Mouse (Mus musculus) effector memory CD4-positive, alpha-beta T cell, adult 5 months (primary cell): Measurements from ENCODE around the gene Tnfrsf18. TPM values are rescaled to one million over a fixed set of nuclear protein-coding genes. Genes with fewer than 3 reads are reported as not detected.

Experiments
- polyA plus RNA-seq: library from polyadenylated mRNA; unstranded; fragments of 100-300 nt; shearing (Covaris generic); gene quantifications from one replicate; pipeline ENCODE4 v1.2.1, GENCODE M21; 2017

Gene Tnfrsf18
- polyA plus RNA-seq = 435 TPM

GRCm38 (mm10) chr4:156026013-156026412, at the start of gene Tnfrsf18:
Gene Tnfrsf18 (plus strand): TSS chr4:156026164.

DNA sequence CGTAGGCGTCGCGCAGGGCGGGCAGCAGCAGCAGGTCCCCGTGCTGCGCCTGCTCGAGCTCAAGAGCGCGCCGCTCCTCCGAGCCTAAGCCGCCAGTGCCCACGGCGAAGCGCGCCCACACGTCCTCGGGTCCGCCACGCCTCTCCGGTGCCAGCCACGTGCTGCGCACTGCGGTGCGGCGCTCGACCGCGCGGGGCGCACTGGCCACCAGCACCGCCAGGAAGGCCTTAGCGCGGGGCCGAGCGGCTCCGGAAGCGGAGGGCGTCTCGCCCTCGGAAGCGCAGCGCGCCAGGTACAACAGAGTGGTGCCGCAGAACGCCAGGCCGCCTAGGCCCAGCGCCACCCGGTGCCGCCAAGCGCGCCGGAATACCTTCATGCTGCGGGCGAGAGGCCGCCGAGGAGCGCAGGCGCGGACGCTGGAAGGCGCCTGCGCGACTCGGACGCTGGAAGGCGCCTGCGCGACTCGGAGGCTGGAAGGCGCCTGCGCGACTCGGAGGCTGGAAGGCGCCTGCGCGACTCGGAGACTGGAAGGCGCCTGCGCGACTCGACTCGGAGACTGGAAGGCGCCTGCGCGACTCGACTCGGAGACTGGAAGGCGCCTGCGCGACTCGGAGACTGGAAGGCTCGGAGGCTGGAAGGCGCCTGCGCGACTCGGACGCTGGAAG, 33.6 kb upstream of the Tnfrsf18 start, which contains the start of the genes B3galt6 and Sdf4:
TSS of gene B3galt6 (minus strand) at position 409 of the 665 bp plus-strand sequence.
TSS of gene Sdf4 (plus strand) at position 632 of the 665 bp plus-strand sequence.

DNA sequence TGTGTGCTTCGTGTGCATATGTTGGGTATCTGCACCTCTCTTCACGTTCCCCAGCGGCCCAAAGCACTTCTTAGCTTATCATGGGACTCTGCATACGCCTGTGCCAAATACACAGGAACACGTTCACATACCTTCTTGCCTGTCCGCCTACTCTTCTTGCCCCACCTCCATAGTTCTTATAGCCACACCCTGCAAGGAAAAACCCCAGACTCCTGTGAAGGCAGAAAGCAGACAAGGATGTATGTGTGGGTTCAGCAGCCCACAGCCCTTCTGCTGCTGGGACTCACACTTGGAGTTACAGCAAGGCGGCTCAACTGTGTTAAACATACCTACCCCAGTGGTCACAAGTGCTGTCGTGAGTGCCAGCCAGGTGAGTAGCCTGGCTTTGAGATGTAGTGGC, 12.3 kb upstream of the Tnfrsf18 start, which contains the start of gene Tnfrsf4:
TSS of gene Tnfrsf4 (plus strand) at position 207 of the 400 bp plus-strand sequence.

GRCm38 (mm10) chr4:156059261-156059660, 33.3 kb downstream of the Tnfrsf18 start, which contains the start of gene Ttll10:
Gene Ttll10 (minus strand): TSS chr4:156059414.

Other genes with a start within 250 kb of the Tnfrsf18 start
- gene Tmem88b, start 240.3 kb upstream of the Tnfrsf18 start, polyA plus RNA-seq = not detected
- gene Ankrd65, start 235.7 kb upstream of the Tnfrsf18 start, polyA plus RNA-seq = not detected
- gene Mrpl20, start 223.3 kb upstream of the Tnfrsf18 start, polyA plus RNA-seq = 52.7 TPM
- 336 TPM for gene Ccnl2, start 213.7 kb upstream of the Tnfrsf18 start, polyA plus RNA-seq
- 103 TPM for gene Aurkaip1, start 194.9 kb upstream of the Tnfrsf18 start, polyA plus RNA-seq
- gene Mxra8, start 186.5 kb upstream of the Tnfrsf18 start, polyA plus RNA-seq = 1.7 TPM
- gene Dvl1, start 178.8 kb upstream of the Tnfrsf18 start, polyA plus RNA-seq = 78.2 TPM
- gene Tas1r3, start 162.8 kb upstream of the Tnfrsf18 start, polyA plus RNA-seq = 0.66 TPM
- gene Cptp, start 156.7 kb upstream of the Tnfrsf18 start, polyA plus RNA-seq = 4.3 TPM
- 58.5 TPM for gene Ints11, start 156.6 kb upstream of the Tnfrsf18 start, polyA plus RNA-seq
- 29.1 TPM for gene Pusl1, start 134.4 kb upstream of the Tnfrsf18 start, polyA plus RNA-seq
- gene Acap3, start 134.3 kb upstream of the Tnfrsf18 start, polyA plus RNA-seq = 29.0 TPM
- 163 TPM for gene Ube2j2, start 82.3 kb upstream of the Tnfrsf18 start, polyA plus RNA-seq
- gene C1qtnf12, start 63.8 kb upstream of the Tnfrsf18 start, polyA plus RNA-seq = 4.2 TPM
- 7.5 TPM for gene B3galt6, start 33.5 kb upstream of the Tnfrsf18 start, polyA plus RNA-seq
- gene Sdf4, start 33.3 kb upstream of the Tnfrsf18 start, polyA plus RNA-seq = 443 TPM
- gene Tnfrsf4, start 12.3 kb upstream of the Tnfrsf18 start, polyA plus RNA-seq = 675 TPM
- gene Ttll10, start 33.2 kb downstream of the Tnfrsf18 start, polyA plus RNA-seq = 0.27 TPM
- 26.8 TPM for gene 9430015G10Rik, start 83.8 kb downstream of the Tnfrsf18 start, polyA plus RNA-seq
- gene Rnf223, start 104.3 kb downstream of the Tnfrsf18 start, polyA plus RNA-seq = not detected
- gene Agrn, start 171.3 kb downstream of the Tnfrsf18 start, polyA plus RNA-seq = 3.6 TPM
- gene Isg15, start 174.7 kb downstream of the Tnfrsf18 start, polyA plus RNA-seq = 195 TPM
- 131 TPM for gene AW011738, start 177.1 kb downstream of the Tnfrsf18 start, polyA plus RNA-seq
- 1.4 TPM for gene Perm1, start 189.7 kb downstream of the Tnfrsf18 start, polyA plus RNA-seq
- 35.3 TPM for gene Plekhn1, start 208.7 kb downstream of the Tnfrsf18 start, polyA plus RNA-seq
- gene Noc2l, start 209.8 kb downstream of the Tnfrsf18 start, polyA plus RNA-seq = 172 TPM
- gene Samd11, start 229.5 kb downstream of the Tnfrsf18 start, polyA plus RNA-seq = 17.0 TPM